Mouse (Mus musculus) limb, embryonic 15.5 days (tissue): ENCODE data around the gene Tfdp2. TPM values are rescaled to one million over a fixed set of nuclear protein-coding genes. Genes with fewer than 3 reads are reported as not detected.

ENCODE experiments used
- ATAC-seq: fragments of 200-750 bp; cut with Nextera tagmentation; 2 replicates; pipeline ENCODE4 v1.8.0; 2017; ENCODE audit warnings: low read depth, moderate TSS enrichment; ENCODE audit not compliant: insufficient number of reproducible peaks, low FRiP score, low TSS enrichment
- H3K27ac ChIP-seq: fragments of 300-500 bp; sonication (generic); 2 replicates; pipeline ENCODE4 v1.5.1; 2015; ENCODE audit warnings: moderate library complexity, mild to moderate bottlenecking, inconsistent platforms
- H3K27me3 ChIP-seq: fragments of 300-500 bp; sonication (generic); 2 replicates; pipeline ENCODE4 v1.6.1; 2015; ENCODE audit warnings: inconsistent platforms
- H3K36me3 ChIP-seq: fragments of 300-500 bp; sonication (generic); 2 replicates; pipeline ENCODE4 v1.6.1; 2015; ENCODE audit warnings: inconsistent platforms
- H3K4me1 ChIP-seq: fragments of 300-500 bp; sonication (generic); 2 replicates; pipeline ENCODE4 v1.6.1; 2015; ENCODE audit warnings: inconsistent platforms
- H3K4me2 ChIP-seq: fragments of 300-500 bp; sonication (generic); 2 replicates; pipeline ENCODE4 v1.6.1; 2015; ENCODE audit warnings: mild to moderate bottlenecking, inconsistent platforms
- H3K4me3 ChIP-seq: fragments of 300-500 bp; sonication (generic); 2 replicates; pipeline ENCODE4 v1.5.1; 2015; ENCODE audit warnings: mild to moderate bottlenecking, inconsistent platforms
- H3K9ac ChIP-seq: fragments of 300-500 bp; sonication (generic); 2 replicates; pipeline ENCODE4 v1.6.1; 2015; ENCODE audit warnings: inconsistent platforms
- H3K9me3 ChIP-seq: fragments of 300-500 bp; sonication (generic); 2 replicates; pipeline ENCODE4 v1.6.1; 2016; ENCODE audit warnings: inconsistent platforms
- WGBS: fragments of 180-500 bp; shearing (Covaris S2); methylation state at CpG from one replicate; pipeline ENCODE4 v1.1.7; 2015; 5-methylcytosine and 5-hydroxymethylcytosine counted together
- polyA plus RNA-seq: library from polyadenylated mRNA; unstranded; fragments of >200 nt; fragmentation: Nextera tagmentation; extraction: Ambion mirVana; gene quantifications from 2 replicates; pipeline ENCODE4 v1.2.1, GENCODE M21; 2015

Tfdp2 gene
- polyA plus RNA-seq, 1 experiment from 2014 or later = 30.0 TPM

- no peak overlapping the region for H3K4me2 ChIP-seq
- ATAC-seq = no peak
- WGBS = 47% methylated on average over 2 of the region's 2 CpGs
- no peaks in the 10 kb centered on the region for H3K4me1 ChIP-seq
- H3K27ac ChIP-seq = no peak overlapping the region
- no peaks in the 10 kb centered on the region for H3K27me3 ChIP-seq
- no peak overlapping the region for H3K4me3 ChIP-seq
- no peaks in the 10 kb centered on the region for H3K36me3 ChIP-seq
- H3K9ac ChIP-seq = no peak overlapping the region
- H3K9me3 ChIP-seq = no peaks in the 10 kb centered on the region
Observed at GRCm38 (mm10) chr9:96230271-96230670, 34.2 kb downstream of the Tfdp2 start.

GRCm38 (mm10) chr9:96235477-96235876 is 39.4 kb downstream of the Tfdp2 start:
- H3K9me3 ChIP-seq = no peaks in the 10 kb centered on the region
- H3K4me2 ChIP-seq = no peak overlapping the region
- H3K4me3 ChIP-seq = no peak overlapping the region
- ATAC-seq = no peak
- H3K27me3 ChIP-seq = no peaks in the 10 kb centered on the region
- H3K4me1 ChIP-seq = no peaks in the 10 kb centered on the region
- H3K27ac ChIP-seq = no peak overlapping the region
- no peaks in the 10 kb centered on the region for H3K36me3 ChIP-seq
- H3K9ac ChIP-seq = no peak overlapping the region
- WGBS = 66% methylated on average over 2 of the region's 2 CpGs

- H3K36me3 ChIP-seq = no peaks in the 10 kb centered on the region
- H3K4me3 ChIP-seq = no peak overlapping the region
- no peaks in the 10 kb centered on the region for H3K9me3 ChIP-seq
- no peak overlapping the region for H3K9ac ChIP-seq
- H3K27ac ChIP-seq = no peak overlapping the region
- H3K4me1 ChIP-seq = no peaks in the 10 kb centered on the region
- 54% methylated on average over 1 of the region's 1 CpGs for WGBS
- ATAC-seq = no peak
- no peak overlapping the region for H3K4me2 ChIP-seq
- no peaks in the 10 kb centered on the region for H3K27me3 ChIP-seq
Observed at GRCm38 (mm10) chr9:96237391-96237790, 41.3 kb downstream of the Tfdp2 start.

GRCm38 (mm10) chr9:96238286-96238685 is 42.2 kb downstream of the Tfdp2 start:
- Histone ChIP-seq H3K4me1 (no peaks in the 10 kb centered on the region), H3K27me3 (no peaks in the 10 kb centered on the region), H3K9me3 (no peaks in the 10 kb centered on the region), H3K4me2 (no peak overlapping the region), H3K4me3 (no peak overlapping the region), H3K9ac (no peak overlapping the region), H3K36me3 (0 out of 2 replicates have a peak, but pooled peaks cover 6% of the 10 kb centered on the region), H3K27ac (no peak overlapping the region)
- 79% methylated on average over 1 of the region's 1 CpGs for WGBS
- ATAC-seq = no peak

GRCm38 (mm10) chr9:96241134-96242097 is 45.3 kb downstream of the Tfdp2 start:
- Histone ChIP-seq H3K4me1 (no peaks in the 10 kb centered on the region), H3K9me3 (no peaks in the 10 kb centered on the region), H3K36me3 (0 out of 2 replicates have a peak, but pooled peaks cover 6% of the 10 kb centered on the region), H3K4me3 (no peak overlapping the region), H3K27ac (no peak overlapping the region), H3K27me3 (no peaks in the 10 kb centered on the region), H3K9ac (no peak overlapping the region), H3K4me2 (no peak overlapping the region)
- no peak for ATAC-seq
- 84% methylated on average over 10 of the region's 10 CpGs for WGBS

- ATAC-seq = no peak
Observed at GRCm38 (mm10) chr9:96243915-96244314, 47.8 kb downstream of the Tfdp2 start.

GRCm38 (mm10) chr9:96254812-96255211 is 58.7 kb downstream of the Tfdp2 start:
- Histone ChIP-seq H3K9me3 (no peaks in the 10 kb centered on the region), H3K27ac (no peak overlapping the region), H3K4me3 (no peak overlapping the region), H3K9ac (no peak overlapping the region), H3K4me1 (peaks cover 5% of the 10 kb centered on the region; the same call in 1 of the 2 replicates), H3K36me3 (no peaks in the 10 kb centered on the region), H3K4me2 (no peak overlapping the region), H3K27me3 (no peaks in the 10 kb centered on the region)
- WGBS = 96% methylated on average over 2 of the region's 2 CpGs
- ATAC-seq = no peak

More at GRCm38 (mm10) chr9:96243915-96244314, 47.8 kb downstream of the Tfdp2 start:
- 0 out of 2 replicates have a peak, but pooled peaks cover 6% of the 10 kb centered on the region for H3K36me3 ChIP-seq
- no peaks in the 10 kb centered on the region for H3K9me3 ChIP-seq
- H3K27ac ChIP-seq = no peak overlapping the region
- 65% methylated on average over 6 of the region's 6 CpGs for WGBS
- no peaks in the 10 kb centered on the region for H3K4me1 ChIP-seq
- H3K4me2 ChIP-seq = no peak overlapping the region
- no peaks in the 10 kb centered on the region for H3K27me3 ChIP-seq
- no peak overlapping the region for H3K4me3 ChIP-seq
- no peak overlapping the region for H3K9ac ChIP-seq

GRCm38 (mm10) chr9:96258478-96258877 is 62.4 kb downstream of the Tfdp2 start:
- ATAC-seq = no peak
- WGBS = 22% methylated on average over 6 of the region's 6 CpGs

GRCm38 (mm10) chr9:96259017-96259512 is 63.0 kb downstream of the Tfdp2 start:
- WGBS = 3% methylated on average over 5 of the region's 5 CpGs
- peak overlapping the region; percentile 45 for H3K4me3 ChIP-seq
- no peak overlapping the region for H3K9ac ChIP-seq
- H3K27ac ChIP-seq = 0 out of 2 replicates have a peak overlapping the region, but pooled peaks have one; percentile 18
- peaks cover 6% of the 10 kb centered on the region; the same call in 1 of the 2 replicates for H3K4me1 ChIP-seq
- H3K36me3 ChIP-seq = no peaks in the 10 kb centered on the region
- ATAC-seq = no peak
- peak overlapping the region; percentile 45 for H3K4me2 ChIP-seq
- no peaks in the 10 kb centered on the region for H3K9me3 ChIP-seq
- no peaks in the 10 kb centered on the region for H3K27me3 ChIP-seq

More at GRCm38 (mm10) chr9:96258478-96258877, 62.4 kb downstream of the Tfdp2 start:
- H3K27ac ChIP-seq = no peak overlapping the region
- no peak overlapping the region for H3K9ac ChIP-seq
- no peak overlapping the region for H3K4me2 ChIP-seq
- H3K36me3 ChIP-seq = no peaks in the 10 kb centered on the region
- no peaks in the 10 kb centered on the region for H3K9me3 ChIP-seq
- H3K27me3 ChIP-seq = no peaks in the 10 kb centered on the region
- H3K4me3 ChIP-seq = no peak overlapping the region
- H3K4me1 ChIP-seq = peaks cover 6% of the 10 kb centered on the region; the same call in 1 of the 2 replicates

- no peaks in the 10 kb centered on the region for H3K9me3 ChIP-seq
- no peak for ATAC-seq
Observed at GRCm38 (mm10) chr9:96259753-96260520, 63.9 kb downstream of the Tfdp2 start.

GRCm38 (mm10) chr9:96261101-96261500 is 65.0 kb downstream of the Tfdp2 start:
- no peak overlapping the region for H3K4me2 ChIP-seq
- no peak overlapping the region for H3K9ac ChIP-seq
- WGBS = 72% methylated on average over 4 of the region's 4 CpGs
- no peaks in the 10 kb centered on the region for H3K27me3 ChIP-seq
- no peak overlapping the region for H3K27ac ChIP-seq
- H3K9me3 ChIP-seq = no peaks in the 10 kb centered on the region
- no peaks in the 10 kb centered on the region for H3K36me3 ChIP-seq
- no peak overlapping the region for H3K4me3 ChIP-seq
- ATAC-seq = no peak
- peaks cover 6% of the 10 kb centered on the region; the same call in 1 of the 2 replicates for H3K4me1 ChIP-seq

More at GRCm38 (mm10) chr9:96259753-96260520, 63.9 kb downstream of the Tfdp2 start:
- peak overlapping the region; percentile 61 for H3K4me2 ChIP-seq
- no peaks in the 10 kb centered on the region for H3K27me3 ChIP-seq
- H3K4me3 ChIP-seq = peak overlapping the region; percentile 39
- WGBS = 3% methylated on average over 10 of the region's 10 CpGs
- H3K36me3 ChIP-seq = no peaks in the 10 kb centered on the region
- H3K9ac ChIP-seq = no peak overlapping the region
- no peak overlapping the region for H3K27ac ChIP-seq
- peaks cover 6% of the 10 kb centered on the region; the same call in 1 of the 2 replicates for H3K4me1 ChIP-seq
